Mouse (Mus musculus) intestine, embryonic 15.5 days (tissue): ENCODE measurements around the gene Rpl29. TPM values are rescaled to one million over a fixed set of nuclear protein-coding genes. Genes with fewer than 3 reads are reported as not detected.

Source experiments
- ATAC-seq: fragments of 200-750 bp; cut with Nextera tagmentation; 2 replicates; pipeline ENCODE4 v1.8.0; 2017; ENCODE audit warnings: moderate TSS enrichment, moderate library complexity
- H3K27ac ChIP-seq: fragments of 300-500 bp; sonication (generic); 2 replicates; pipeline ENCODE4 v1.5.1; 2015; ENCODE audit warnings: mild to moderate bottlenecking, inconsistent platforms
- H3K27me3 ChIP-seq: fragments of 300-500 bp; sonication (generic); replicated peaks from 2 replicates; pipeline ENCODE4 v1.6.1; 2015; ENCODE audit warnings: inconsistent platforms
- H3K36me3 ChIP-seq: fragments of 300-500 bp; sonication (generic); 2 replicates; pipeline ENCODE4 v1.6.1; 2015; ENCODE audit warnings: inconsistent platforms
- H3K4me1 ChIP-seq: fragments of 300-500 bp; sonication (generic); replicated peaks from 2 replicates; pipeline ENCODE4 v1.6.1; 2015; ENCODE audit warnings: inconsistent platforms
- H3K4me2 ChIP-seq: fragments of 300-500 bp; sonication (generic); replicated peaks from 2 replicates; pipeline ENCODE4 v1.6.1; 2015; ENCODE audit warnings: mild to moderate bottlenecking, inconsistent platforms
- H3K4me3 ChIP-seq: fragments of 300-500 bp; sonication (generic); replicated peaks from 2 replicates; pipeline ENCODE4 v1.5.1; 2015; ENCODE audit warnings: inconsistent platforms
- H3K9ac ChIP-seq: fragments of 300-500 bp; sonication (generic); 2 replicates; pipeline ENCODE4 v1.6.1; 2015; ENCODE audit warnings: inconsistent platforms
- H3K9me3 ChIP-seq: fragments of 300-500 bp; sonication (generic); 2 replicates; pipeline ENCODE4 v1.6.1; 2016; ENCODE audit warnings: inconsistent platforms
- WGBS: fragments of 180-500 bp; shearing (Covaris S2); methylation state at CpG from one replicate; pipeline ENCODE4 v1.1.7; 2015; 5-methylcytosine and 5-hydroxymethylcytosine counted together
- polyA plus RNA-seq: library from polyadenylated mRNA; unstranded; fragments of >200 nt; fragmentation: Nextera tagmentation; extraction: Ambion mirVana; gene quantifications from 2 replicates; pipeline ENCODE4 v1.2.1, GENCODE M21; 2015

Gene Rpl29
- polyA plus RNA-seq, 1 experiment from 2014 or later: 1,002 TPM

DNA sequence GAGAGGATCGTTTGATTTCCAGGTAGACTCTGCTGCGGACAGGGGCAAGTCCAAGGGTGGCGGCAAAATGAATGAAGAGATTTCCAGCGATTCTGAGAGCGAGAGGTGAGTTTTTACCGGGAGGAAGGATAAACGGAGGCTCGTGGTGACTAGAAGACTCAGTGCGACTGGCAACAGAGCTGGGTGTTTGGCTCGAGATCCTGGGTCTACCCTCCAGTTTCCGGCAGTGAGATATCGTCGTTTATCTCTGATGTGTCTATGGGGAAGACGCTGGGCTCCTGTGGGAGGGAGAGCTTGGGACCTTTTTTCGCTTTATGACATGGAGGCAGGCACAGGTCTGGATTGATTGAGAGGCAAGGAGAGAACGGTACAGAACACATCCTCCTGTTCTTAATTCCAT is 48.4 kb downstream of the Rpl29 start:
- Histone ChIP-seq H3K27me3 (no peaks in the 10 kb centered on the region), H3K9me3 (no peaks in the 10 kb centered on the region), H3K9ac (peak overlapping the region; percentile 48), H3K27ac (no peak overlapping the region), H3K4me1 (peaks cover 38% of the 10 kb centered on the region), H3K36me3 (peaks cover 11% of the 10 kb centered on the region), H3K4me2 (peak overlapping the region; percentile 80), H3K4me3 (peak overlapping the region; percentile 61)
- 3% methylated on average over 16 of the region's 16 CpGs for WGBS
- no peak; the same call in 1 of the 2 replicates for ATAC-seq

DNA sequence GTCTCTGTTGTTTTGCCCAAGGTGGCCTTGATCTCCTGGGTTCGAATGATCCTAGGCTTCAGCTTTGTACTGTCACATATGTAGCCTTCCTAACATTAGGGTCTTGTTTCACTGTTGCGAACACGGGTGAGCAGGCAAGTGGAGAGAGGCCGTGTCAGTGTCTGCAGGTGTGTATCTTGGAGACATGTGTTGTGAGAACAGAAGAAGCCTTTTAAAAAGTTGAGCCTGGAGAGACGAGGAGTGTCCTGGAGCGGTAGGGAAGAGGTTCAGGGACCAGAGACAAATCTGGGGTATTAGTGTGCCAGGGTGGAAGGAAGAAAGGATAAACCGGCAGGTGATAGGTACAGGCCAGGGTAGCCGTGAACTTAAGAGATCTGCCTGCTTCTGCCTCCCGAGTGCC is 48.8 kb downstream of the Rpl29 start:
- Histone ChIP-seq H3K4me2 (peak overlapping the region; percentile 80), H3K4me3 (peak overlapping the region; percentile 61), H3K27ac (no peak overlapping the region), H3K27me3 (no peaks in the 10 kb centered on the region), H3K36me3 (peaks cover 16% of the 10 kb centered on the region), H3K9ac (peak overlapping the region; percentile 48), H3K9me3 (no peaks in the 10 kb centered on the region), H3K4me1 (peaks cover 37% of the 10 kb centered on the region)
- 76% methylated on average over 9 of the region's 9 CpGs for WGBS
- no peak for ATAC-seq

GRCm38 (mm10) chr9:106480541-106480940 is 51.3 kb downstream of the Rpl29 start:
- no peak overlapping the region for H3K9ac ChIP-seq
- WGBS: 92% methylated on average over 7 of the region's 7 CpGs
- ATAC-seq: no peak
- H3K4me1 ChIP-seq: peaks cover 20% of the 10 kb centered on the region
- H3K9me3 ChIP-seq: no peaks in the 10 kb centered on the region
- no peak overlapping the region for H3K4me3 ChIP-seq
- H3K27ac ChIP-seq: no peak overlapping the region
- H3K27me3 ChIP-seq: no peaks in the 10 kb centered on the region
- H3K4me2 ChIP-seq: no peak overlapping the region
- H3K36me3 ChIP-seq: peaks cover 36% of the 10 kb centered on the region

GRCm38 (mm10) chr9:106481075-106481474 is 51.8 kb downstream of the Rpl29 start:
- Histone ChIP-seq H3K9me3 (no peaks in the 10 kb centered on the region), H3K27me3 (no peaks in the 10 kb centered on the region), H3K4me2 (no peak overlapping the region), H3K9ac (no peak overlapping the region), H3K27ac (no peak overlapping the region), H3K36me3 (peaks cover 36% of the 10 kb centered on the region), H3K4me3 (no peak overlapping the region), H3K4me1 (peaks cover 15% of the 10 kb centered on the region)
- WGBS: 92% methylated on average over 15 of the region's 15 CpGs
- ATAC-seq: no peak

Other genes starting within 250 kb of the Rpl29 start
- gene Ppm1m, start 229.7 kb upstream of the Rpl29 start, polyA plus RNA-seq: 30.4 and 31.7 TPM in 2 replicates
- 51.5 and 52.5 TPM in 2 replicates for gene Twf2, start 226.3 kb upstream of the Rpl29 start, polyA plus RNA-seq
- 0.16 and 0.19 TPM in 2 replicates for gene Tlr9, start 206.9 kb upstream of the Rpl29 start, polyA plus RNA-seq
- gene Alas1, start 180.8 kb upstream of the Rpl29 start, polyA plus RNA-seq: 110 TPM in 2 replicates
- 25.9 and 28.2 TPM in 2 replicates for gene Poc1a, start 148.4 kb upstream of the Rpl29 start, polyA plus RNA-seq
- gene Dusp7, start 60.8 kb upstream of the Rpl29 start, polyA plus RNA-seq: 10.0 and 10.3 TPM in 2 replicates
- gene Acy1, start 8.9 kb downstream of the Rpl29 start, polyA plus RNA-seq: 47.7 and 48.7 TPM in 2 replicates
- gene Abhd14b, start 18.0 kb downstream of the Rpl29 start, polyA plus RNA-seq: 25.4 and 31.8 TPM in 2 replicates
- 49.1 and 51.0 TPM in 2 replicates for gene Abhd14a, start 18.2 kb downstream of the Rpl29 start, polyA plus RNA-seq
- gene Pcbp4, start 23.8 kb downstream of the Rpl29 start, polyA plus RNA-seq: 43.7 and 49.5 TPM in 2 replicates
- gene Gpr62, start 36.5 kb downstream of the Rpl29 start, polyA plus RNA-seq: 0.20 and 0.45 TPM in 2 replicates
- 49.9 and 50.0 TPM in 2 replicates for gene Rrp9, start 46.5 kb downstream of the Rpl29 start, polyA plus RNA-seq
- 2.4 and 2.5 TPM in 2 replicates for gene Parp3, start 47.5 kb downstream of the Rpl29 start, polyA plus RNA-seq
- gene Iqcf1, start 70.5 kb downstream of the Rpl29 start, polyA plus RNA-seq: not detected in 2 replicates
- gene Iqcf5, start 85.1 kb downstream of the Rpl29 start, polyA plus RNA-seq: not detected in 2 replicates
- not detected in 2 replicates for gene Iqcf3, start 132.2 kb downstream of the Rpl29 start, polyA plus RNA-seq
- gene Iqcf4, start 141.5 kb downstream of the Rpl29 start, polyA plus RNA-seq: not detected in 2 replicates
- gene Iqcf6, start 197.1 kb downstream of the Rpl29 start, polyA plus RNA-seq: not detected in 2 replicates
- gene Grm2, start 226.6 kb downstream of the Rpl29 start, polyA plus RNA-seq: not detected in 2 replicates